Mouse (Mus musculus) G1E (cell line): ENCODE measurements around the gene Acot7.

Source experiments
- CTCF ChIP-seq: IDR thresholded peaks from 2 replicates; pipeline ENCODE4 v1.5.1; 2012; ENCODE audit warnings: low read depth, low read length, inconsistent platforms, mixed read lengths
- GATA1 ChIP-seq: IDR thresholded peaks from 2 replicates; pipeline ENCODE4 v1.6.1; 2012; ENCODE audit warnings: borderline replicate concordance, low read length, inconsistent platforms, mixed read lengths
- GATA2 ChIP-seq: IDR thresholded peaks from 2 replicates; pipeline ENCODE4 v1.6.1; 2012; ENCODE audit warnings: low read depth, low read length, inconsistent platforms, borderline replicate concordance
- POLR2AphosphoS5 ChIP-seq: IDR thresholded peaks from 2 replicates; pipeline ENCODE4 v1.6.1; 2012; ENCODE audit warnings: low read depth, low read length, inconsistent platforms; ENCODE audit not compliant: insufficient replicate concordance
- TAL1 ChIP-seq: conservative IDR thresholded peaks from 2 replicates; pipeline ENCODE4 v1.6.1; 2012; ENCODE audit warnings: low read depth, low read length, inconsistent platforms, mixed read lengths

GRCm38 (mm10) chr4:152227749-152228527 is 50.0 kb downstream of the Acot7 start:
- TF ChIP-seq CTCF (no peak), GATA2 (no peak), GATA1 (no peak), TAL1 (no peak), POLR2AphosphoS5 (no peak)
